Mouse (Mus musculus) lung, postnatal 10 days (tissue): ENCODE measurements around the gene Spock1.

ENCODE experiments used
- DNase-seq: peaks from one replicate; pipeline ENCODE4 v3.0.0; 2021

Gene Spock1

GRCm38 (mm10) chr13:57459978-57460377 lies 448.2 kb downstream of the Spock1 start:
- DNase-seq: no peak

- DNase-seq: no peak
Observed at GRCm38 (mm10) chr13:57450189-57450821, 457.8 kb downstream of the Spock1 start.

- DNase-seq: no peak
Observed at GRCm38 (mm10) chr13:57448906-57449305, 459.2 kb downstream of the Spock1 start.

- DNase-seq: no peak
Observed at GRCm38 (mm10) chr13:57444977-57445376, 463.2 kb downstream of the Spock1 start.

DNA sequence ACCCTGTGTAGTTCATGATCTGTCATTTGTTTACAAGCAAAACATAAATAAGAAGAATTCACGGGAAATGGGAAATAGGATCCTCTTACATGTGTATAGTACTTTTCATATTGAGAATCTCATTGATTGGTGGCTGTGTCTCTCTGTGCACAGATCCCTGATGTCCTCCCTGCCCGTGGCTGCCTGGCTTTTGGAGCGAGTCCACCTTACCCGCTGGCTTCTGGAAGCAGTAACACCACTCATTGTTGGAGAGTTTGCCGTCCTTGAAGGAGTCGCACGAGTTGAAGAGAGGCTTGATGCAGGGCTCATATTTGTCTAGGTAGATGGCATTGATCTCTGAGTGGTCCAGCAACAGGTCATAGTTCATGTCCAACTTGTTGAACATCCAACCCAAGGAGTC lies 468.0 kb downstream of the Spock1 start:
- DNase-seq: no peak

GRCm38 (mm10) chr13:57435726-57436220 lies 472.4 kb downstream of the Spock1 start:
- DNase-seq: no peak

DNA sequence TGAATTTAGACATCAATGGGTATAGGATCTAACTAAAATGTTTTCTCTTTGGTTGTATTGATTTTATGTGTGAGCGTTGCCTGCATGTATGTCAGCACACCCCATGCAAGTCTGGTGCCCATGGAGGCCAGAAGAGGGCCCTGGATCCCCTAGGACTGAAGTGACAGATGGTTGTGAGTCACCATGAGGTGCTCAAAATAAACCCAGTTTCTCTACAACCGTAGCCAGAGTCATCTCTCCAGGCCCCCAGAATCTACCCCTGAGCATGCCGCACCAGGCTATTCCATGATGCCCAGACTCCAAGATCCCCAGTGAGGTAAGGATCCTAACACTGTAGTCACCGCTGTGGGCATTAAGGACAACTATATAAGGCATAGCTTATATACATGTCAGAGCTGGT lies 474.3 kb downstream of the Spock1 start:
- no peak for DNase-seq

DNA sequence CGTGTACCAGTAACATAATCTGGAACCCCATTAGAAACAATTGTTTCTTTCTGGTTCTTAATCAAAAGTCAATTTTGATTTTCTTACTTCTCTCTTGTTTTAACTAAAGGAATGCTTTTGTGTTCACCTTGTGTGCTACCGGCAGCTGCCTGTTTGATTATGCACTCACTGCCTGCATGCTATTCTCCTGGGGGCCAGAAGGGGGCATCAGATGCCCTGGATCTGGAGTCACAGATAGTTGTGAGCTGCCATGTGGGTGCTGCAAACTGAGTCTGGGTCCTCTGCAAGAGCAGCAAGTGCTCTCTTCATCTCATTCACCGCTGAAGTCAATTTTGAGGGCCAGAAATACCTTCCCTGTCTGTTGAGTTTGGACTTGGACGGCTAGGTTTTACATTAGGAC lies 476.3 kb downstream of the Spock1 start:
- no peak for DNase-seq

GRCm38 (mm10) chr13:57428840-57429239 lies 479.3 kb downstream of the Spock1 start:
- DNase-seq: no peak

GRCm38 (mm10) chr13:57418781-57419180 lies 489.4 kb downstream of the Spock1 start:
- no peak for DNase-seq

DNA sequence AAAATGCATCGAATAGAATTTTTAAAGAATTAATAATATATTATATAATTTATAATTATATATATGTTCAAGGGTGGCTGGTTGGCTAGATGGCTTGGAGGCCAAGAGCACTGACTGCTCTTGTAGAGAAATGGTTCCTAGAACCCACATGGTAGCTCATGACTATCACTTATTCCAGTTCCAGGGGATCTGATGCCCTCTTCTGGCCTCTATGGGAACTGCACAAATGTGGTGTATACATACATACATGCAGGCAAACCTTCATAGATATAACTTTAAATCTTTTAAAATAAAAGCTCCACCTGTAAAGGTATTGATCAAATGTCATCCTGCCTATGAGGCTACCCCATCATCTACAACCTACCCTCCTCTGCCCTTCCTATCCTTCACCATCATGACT lies 493.4 kb downstream of the Spock1 start:
- no peak for DNase-seq

GRCm38 (mm10) chr13:57407666-57408065 lies 500.5 kb downstream of the Spock1 start:
- no peak for DNase-seq

DNA sequence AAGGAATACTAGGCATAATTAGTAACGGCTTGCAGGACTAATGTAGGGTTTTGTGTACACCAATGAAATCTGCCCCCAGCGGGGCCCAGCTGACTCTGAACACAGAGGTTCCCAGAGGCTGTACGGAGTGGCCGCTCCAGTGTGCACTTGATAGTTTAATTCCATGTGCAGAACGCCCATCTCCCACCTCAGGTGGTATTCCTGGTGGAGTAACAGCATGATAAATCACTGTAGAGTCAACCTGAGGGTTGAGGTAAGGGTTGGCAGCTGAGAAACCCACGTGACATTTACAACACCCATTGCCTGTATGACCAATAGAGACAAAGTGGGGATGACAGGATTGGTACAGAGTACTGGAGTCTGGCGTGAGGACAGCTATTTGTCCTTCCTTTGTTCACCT lies 505.7 kb downstream of the Spock1 start:
- no peak for DNase-seq

DNA sequence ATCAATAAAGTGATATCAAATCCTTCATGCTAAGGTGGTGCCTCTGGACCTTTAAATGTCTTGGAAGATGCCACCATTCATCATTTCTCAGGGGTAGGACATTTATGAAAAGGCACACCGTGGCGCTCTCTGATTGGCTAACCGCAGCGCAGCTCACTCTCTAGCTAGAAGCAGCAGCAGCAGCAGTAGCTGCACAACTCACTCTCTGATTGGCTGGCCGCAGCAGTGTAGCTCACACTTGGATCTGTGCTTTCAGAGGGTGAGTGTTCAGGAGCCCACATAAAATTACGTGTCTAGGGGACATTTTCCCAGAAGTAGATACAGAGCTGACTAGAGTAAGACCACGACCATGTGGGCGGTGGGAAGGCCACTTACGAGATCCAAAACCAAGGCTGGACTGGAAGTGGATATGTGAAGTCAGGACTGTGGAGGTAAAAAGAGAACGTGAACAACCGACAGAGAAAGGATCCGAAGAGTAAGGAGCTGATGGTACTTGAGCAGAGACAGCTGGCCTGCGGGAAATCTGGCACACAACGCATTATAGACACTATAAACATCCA lies 535.9 kb downstream of the Spock1 start:
- DNase-seq: no peak
